Comparison of ENCODE assay signal across 8 mouse cellular contexts in genomic region chr11:116810983-116811901, GRCm38 (mm10). TPM values are rescaled to one million over a fixed set of nuclear protein-coding genes. Genes with fewer than 3 reads are reported as not detected.
DNase-seq lines count a peak whose midpoint lies in the region; ATAC-seq and TF ChIP-seq lines count a peak whose summit lies in the region.

No protein-coding gene starts in this region.

- no peaks in the 10 kb centered on the region for H3K36me3 ChIP-seq in liver, embryonic 16.5 days (ENCODE audit: control insufficient read depth, insufficient read depth)
- H3K36me3 ChIP-seq in neural tube, embryonic 11.5 days (ENCODE audit: control insufficient read depth, insufficient read depth, low read length) = no peaks in the 10 kb centered on the region

- DNase-seq in adrenal gland, adult 2 months = peak; percentile 83
- DNase-seq in embryo, embryonic 9.5 days (ENCODE audit: extremely low spot score) = peak; percentile 82
- DNase-seq in heart, postnatal 10 days = peak; percentile 66 to 70
- DNase-seq in layer of hippocampus, adult 2 months (ENCODE audit: low spot score in 2 of 2) = peak; percentile 73 to 81
- peak; percentile 87 for DNase-seq in neural tube, embryonic 11.5 days (ENCODE audit: low spot score)
- peak; percentile 55 for DNase-seq in thymus, postnatal 25 days

- H3K27me3 ChIP-seq in liver, embryonic 16.5 days (ENCODE audit: control insufficient read depth, insufficient read depth, low read depth, low read length) = no peaks in the 10 kb centered on the region
- H3K27me3 ChIP-seq in neural tube, embryonic 11.5 days (ENCODE audit: control insufficient read depth, insufficient read depth, low read length) = no peaks in the 10 kb centered on the region

- peak overlapping the region; percentile 55 for H3K4me2 ChIP-seq in liver, embryonic 16.5 days (ENCODE audit: low read depth, low read length)
- H3K4me2 ChIP-seq in neural tube, embryonic 11.5 days (ENCODE audit: low read depth) = peak overlapping the region; percentile 50

- ATAC-seq in CD4-positive, CD25-positive, alpha-beta regulatory T cell, adult 4 months = peak; percentile 86
- ATAC-seq in liver, embryonic 16.5 days (ENCODE audit: low read depth) = peak; percentile 49
- ATAC-seq in neural tube, embryonic 11.5 days (ENCODE audit: insufficient read depth, low FRiP score, low TSS enrichment) = peak; percentile 85

- peak overlapping the region; percentile 87 for H3K27ac ChIP-seq in layer of hippocampus, adult 2 months
- H3K27ac ChIP-seq in liver, embryonic 16.5 days (ENCODE audit: low read length) = no peak overlapping the region
- H3K27ac ChIP-seq in neural tube, embryonic 11.5 days (ENCODE audit: low read depth, low read length) = peak overlapping the region; percentile 95

- WGBS in liver, embryonic 16.5 days (ENCODE audit: insufficient replicate concordance) = 10% methylated on average over 30 of the region's 32 CpGs
- WGBS in neural tube, embryonic 11.5 days = 5% methylated on average over 27 of the region's 32 CpGs

- peak; percentile 60 for TF ChIP-seq CTCF in layer of hippocampus, adult 2 months (conservative IDR thresholded peaks at IDR 0.05)

- no peaks in the 10 kb centered on the region for H3K9me3 ChIP-seq in liver, embryonic 16.5 days (replicated peaks; ENCODE audit: control insufficient read depth, low read length)
- no peaks in the 10 kb centered on the region for H3K9me3 ChIP-seq in neural tube, embryonic 11.5 days (ENCODE audit: control insufficient read depth, low read length)

- H3K4me3 ChIP-seq in layer of hippocampus, adult 2 months = peak overlapping the region; percentile 50
- H3K4me3 ChIP-seq in liver, embryonic 16.5 days (ENCODE audit: low read depth, low read length) = peak overlapping the region; percentile 35
- H3K4me3 ChIP-seq in neural tube, embryonic 11.5 days (ENCODE audit: low read depth, low read length) = peak overlapping the region; percentile 23; the same call in 1 of the 2 replicates

- H3K4me1 ChIP-seq in liver, embryonic 16.5 days (ENCODE audit: control insufficient read depth, low read depth, low read length) = peaks cover 2% of the 10 kb centered on the region; the same call in 1 of the 2 replicates
- peaks cover 53% of the 10 kb centered on the region for H3K4me1 ChIP-seq in neural tube, embryonic 11.5 days (ENCODE audit: control insufficient read depth, insufficient read depth, low read length)

- no peak overlapping the region for H3K9ac ChIP-seq in liver, embryonic 16.5 days (ENCODE audit: low read depth, low read length)
- H3K9ac ChIP-seq in neural tube, embryonic 11.5 days (ENCODE audit: low read length) = peak overlapping the region; percentile 41

- intact Hi-C loops in heart, postnatal 10 days (cut with DNase I) = no loop called here

RNA-seq across cellular contexts. Expression of gene Mxra7, which starts 16.6 kb away (rescaled TPM):
- polyA plus RNA-seq in CD4-positive, CD25-positive, alpha-beta regulatory T cell, adult 4 months (2017; shearing (Covaris generic)) = not detected
- total RNA-seq in adrenal gland, adult 2 months (2021) = 10 to 100 TPM; 37.2 to 78.7 TPM
- polyA plus RNA-seq in adrenal gland, adult 2 months (2012; rRNA removed) = 282 and 392 TPM in 2 replicates
- total RNA-seq in heart, postnatal 10 days (2021) = 10 to 100 TPM; 43.3 to 48.7 TPM
- total RNA-seq in layer of hippocampus, adult 2 months (2021) = 10 to 100 TPM; 20.0 to 23.4 TPM
- polyA plus RNA-seq in liver, embryonic 16.5 days (2015; fragmentation: Nextera tagmentation; extraction: Ambion mirVana) = 0.79 and 1.4 TPM in 2 replicates
- polyA plus RNA-seq in neural tube, embryonic 11.5 days (2014; fragmentation: Nextera tagmentation; extraction: Ambion mirVana) = 46.0 and 51.1 TPM in 2 replicates

RNA-seq across cellular contexts. Expression of gene Mettl23, which starts 31.8 kb away (rescaled TPM):
- 100 to 1,000 TPM; 161 to 189 TPM for polyA plus RNA-seq in CD4-positive, CD25-positive, alpha-beta regulatory T cell, adult 4 months (2017; shearing (Covaris generic))
- total RNA-seq in adrenal gland, adult 2 months (2021) = 10 to 100 TPM; 22.5 to 35.2 TPM
- 25.9 and 26.6 TPM in 2 replicates for polyA plus RNA-seq in adrenal gland, adult 2 months (2012; rRNA removed)
- 10 to 100 TPM; 32.0 to 35.1 TPM for total RNA-seq in heart, postnatal 10 days (2021)
- 10 to 100 TPM; 23.0 to 26.8 TPM for total RNA-seq in layer of hippocampus, adult 2 months (2021)
- 31.6 and 33.0 TPM in 2 replicates for polyA plus RNA-seq in liver, embryonic 16.5 days (2015; fragmentation: Nextera tagmentation; extraction: Ambion mirVana)
- polyA plus RNA-seq in neural tube, embryonic 11.5 days (2014; fragmentation: Nextera tagmentation; extraction: Ambion mirVana) = 61.2 and 63.6 TPM in 2 replicates

RNA-seq across cellular contexts. Expression of gene Jmjd6, which starts 32.0 kb away (rescaled TPM):
- 10 to 100 TPM; 48.1 to 62.6 TPM for polyA plus RNA-seq in CD4-positive, CD25-positive, alpha-beta regulatory T cell, adult 4 months (2017; shearing (Covaris generic))
- 10 to 100 TPM; 30.6 to 50.7 TPM for total RNA-seq in adrenal gland, adult 2 months (2021)
- polyA plus RNA-seq in adrenal gland, adult 2 months (2012; rRNA removed) = 17.3 and 18.8 TPM in 2 replicates
- total RNA-seq in heart, postnatal 10 days (2021) = 10 to 100 TPM; 33.3 to 37.8 TPM
- 10 to 100 TPM; 26.2 to 32.2 TPM for total RNA-seq in layer of hippocampus, adult 2 months (2021)
- 23.4 and 25.4 TPM in 2 replicates for polyA plus RNA-seq in liver, embryonic 16.5 days (2015; fragmentation: Nextera tagmentation; extraction: Ambion mirVana)
- 86.0 and 88.4 TPM in 2 replicates for polyA plus RNA-seq in neural tube, embryonic 11.5 days (2014; fragmentation: Nextera tagmentation; extraction: Ambion mirVana)

RNA-seq across cellular contexts. Expression of gene St6galnac1, which starts 35.9 kb away (rescaled TPM):
- polyA plus RNA-seq in CD4-positive, CD25-positive, alpha-beta regulatory T cell, adult 4 months (2017; shearing (Covaris generic)) = under 1 TPM; 0.49 to 0.55 TPM
- total RNA-seq in adrenal gland, adult 2 months (2021) = under 1 TPM in 1 of 2 experiments, not detected in 1; 0.24 TPM
- 0.10 and 0.31 TPM in 2 replicates for polyA plus RNA-seq in adrenal gland, adult 2 months (2012; rRNA removed)
- not detected for total RNA-seq in heart, postnatal 10 days (2021)
- total RNA-seq in layer of hippocampus, adult 2 months (2021) = not detected
- not detected in 2 replicates for polyA plus RNA-seq in liver, embryonic 16.5 days (2015; fragmentation: Nextera tagmentation; extraction: Ambion mirVana)
- polyA plus RNA-seq in neural tube, embryonic 11.5 days (2014; fragmentation: Nextera tagmentation; extraction: Ambion mirVana) = not detected in 2 replicates

RNA-seq across cellular contexts. Expression of gene Mfsd11, which starts 41.0 kb away (rescaled TPM):
- 10 to 100 TPM; 30.0 to 32.9 TPM for polyA plus RNA-seq in CD4-positive, CD25-positive, alpha-beta regulatory T cell, adult 4 months (2017; shearing (Covaris generic))
- total RNA-seq in adrenal gland, adult 2 months (2021) = 10 to 100 TPM; 31.3 to 43.6 TPM
- 36.8 and 48.1 TPM in 2 replicates for polyA plus RNA-seq in adrenal gland, adult 2 months (2012; rRNA removed)
- 10 to 100 TPM; 41.7 to 43.6 TPM for total RNA-seq in heart, postnatal 10 days (2021)
- 10 to 100 TPM; 41.0 to 41.6 TPM for total RNA-seq in layer of hippocampus, adult 2 months (2021)
- 9.4 and 10.1 TPM in 2 replicates for polyA plus RNA-seq in liver, embryonic 16.5 days (2015; fragmentation: Nextera tagmentation; extraction: Ambion mirVana)
- 33.2 and 41.1 TPM in 2 replicates for polyA plus RNA-seq in neural tube, embryonic 11.5 days (2014; fragmentation: Nextera tagmentation; extraction: Ambion mirVana)

Comparison
In these comparisons a context has a peak if more than half of its experiments do, and no peak if none do; other contexts are left out.
1. RNA of gene Mxra7, which starts 16.6 kb away (polyA plus RNA-seq): 282 to 392 TPM in adrenal gland, adult 2 months and 46.0 to 51.1 TPM in neural tube, embryonic 11.5 days; 0.79 to 1.4 TPM in liver, embryonic 16.5 days and not detected in CD4-positive, CD25-positive, alpha-beta regulatory T cell, adult 4 months; every median in the first group is over 10 times any median in the second.
2. Peak in every context shown above with its lines, with median percentiles within 50 percentile points of each other: ATAC-seq, DNase-seq and H3K4me3 ChIP-seq.